Mouse (Mus musculus): ENCODE measurements around the gene Trap1a. TPM values are rescaled to one million over a fixed set of nuclear protein-coding genes. Genes with fewer than 3 reads are reported as not detected.

Trap1a gene
- 0.34 TPM in 1 of 2 replicates, not detected in the other for total RNA-seq (2023)

DNA sequence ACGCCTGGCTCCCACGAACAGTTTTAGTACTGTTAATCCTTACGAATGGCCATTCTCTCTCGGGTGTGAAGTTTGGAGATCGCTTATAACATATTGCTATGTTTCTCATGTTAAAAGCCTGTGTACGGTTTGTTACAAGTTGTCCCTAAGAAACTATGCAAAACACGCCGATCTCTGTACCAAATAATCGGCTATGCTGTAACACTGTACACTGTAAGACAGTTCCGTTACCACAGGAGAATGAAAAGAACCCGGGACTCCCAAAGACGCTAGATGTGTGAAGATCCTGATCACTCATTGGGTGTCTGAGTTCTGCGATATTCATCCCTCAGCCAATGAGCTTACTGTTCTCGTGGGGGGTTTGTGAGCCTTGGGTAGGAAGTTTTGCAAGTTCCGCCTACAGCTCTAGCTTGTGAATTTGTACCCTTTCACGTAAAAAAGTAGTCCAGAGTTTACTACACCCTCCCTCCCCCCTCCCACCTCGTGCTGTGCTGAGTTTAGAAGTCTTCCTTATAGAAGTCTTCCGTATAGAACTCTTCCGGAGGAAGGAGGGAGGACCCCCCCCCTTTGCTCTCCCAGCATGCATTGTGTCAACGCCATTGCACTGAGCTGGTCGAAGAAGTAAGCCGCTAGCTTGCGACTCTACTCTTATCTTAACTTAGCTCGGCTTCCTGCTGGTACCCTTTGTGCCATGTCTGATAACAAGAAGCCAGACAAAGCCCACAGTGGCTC is at the start of gene Trap1a:
Gene Trap1a, plus strand, starts transcription at position 421 of the 732 bp plus-strand sequence.

Other genes starting within 250 kb of the Trap1a start
- gene Serpina7, start 248.4 kb upstream of the Trap1a start, total RNA-seq (2023): not detected in 2 replicates
- gene 4930513O06Rik, start 247.4 kb upstream of the Trap1a start, total RNA-seq (2023): not detected in 2 replicates
- gene 4933428M09Rik, start 154.5 kb upstream of the Trap1a start, total RNA-seq (2023): not detected in 2 replicates
- not detected in 2 replicates for gene Mum1l1, start 123.6 kb upstream of the Trap1a start, total RNA-seq (2023)
- gene D330045A20Rik, start 146.7 kb downstream of the Trap1a start, total RNA-seq (2023): not detected in 2 replicates
- 1.4 and 1.9 TPM in 2 replicates for gene Rnf128, start 229.6 kb downstream of the Trap1a start, total RNA-seq (2023)

Data from neutrophil, adult 65 days (primary cell).